Mouse (Mus musculus): ENCODE results near the gene Iqschfp. TPM values are rescaled to one million over a fixed set of nuclear protein-coding genes. Genes with fewer than 3 reads are reported as not detected.

Gene Iqschfp
- not detected for total RNA-seq (2023)

GRCm38 (mm10) chr3:67892026-67892705 is at the start of gene Iqschfp, which contains the start of gene Iqcj:
Gene Iqschfp (plus strand): TSS chr3:67892232.
Gene Iqcj (plus strand): TSS chr3:67892220.

GRCm38 (mm10) chr3:68064731-68065130 is 172.7 kb downstream of the Iqschfp start, which contains the start of gene Schip1:
Gene Schip1 (plus strand): TSS chr3:68064802.

Other genes with a start within 250 kb of the Iqschfp start
- gene Iqcj, start within 50 bp of the Iqschfp start, total RNA-seq (2023), result not detected
- gene Schip1, start 172.6 kb downstream of the Iqschfp start, total RNA-seq (2023), result not detected